Mouse (Mus musculus): Measurements from ENCODE around the gene Gm49384. TPM values are rescaled to one million over a fixed set of nuclear protein-coding genes. Genes with fewer than 3 reads are reported as not detected.

Gm49384 gene
- polyA plus RNA-seq, 1 experiment from 2014 or later, result 46.3 TPM

- Histone ChIP-seq H3K4me3 (ENCODE audit: low read depth, low read length) (no peak overlapping the region), H3K9me3 (replicated peaks; ENCODE audit: control insufficient read depth, low read length) (no peaks in the 10 kb centered on the region), H3K4me1 (ENCODE audit: control insufficient read depth, insufficient read depth, low read length) (no peaks in the 10 kb centered on the region), H3K36me3 (replicated peaks; ENCODE audit: control insufficient read depth, insufficient read depth, low read depth, low read length) (no peaks in the 10 kb centered on the region), H3K4me2 (ENCODE audit: low read depth, low read length) (no peak overlapping the region), H3K27me3 (ENCODE audit: control insufficient read depth, insufficient read depth, low read length) (no peaks in the 10 kb centered on the region), H3K9ac (replicated peaks; ENCODE audit: low read length) (no peak overlapping the region), H3K27ac (replicated peaks; ENCODE audit: low read depth, low read length) (no peak overlapping the region)
- ATAC-seq (replicated peaks; ENCODE audit: insufficient number of reproducible peaks, low FRiP score, low TSS enrichment, low read depth) (no peak), DNase-seq (ENCODE audit: low spot score) (no peak)
- 67% methylated on average over 6 of the region's 6 CpGs for WGBS
Observed at GRCm38 (mm10) chr12:69143460-69143859, 60.6 kb downstream of the Gm49384 start.

- H3K36me3 ChIP-seq (replicated peaks; ENCODE audit: control insufficient read depth, insufficient read depth, low read depth, low read length), result no peaks in the 10 kb centered on the region
- no peaks in the 10 kb centered on the region for H3K27me3 ChIP-seq (ENCODE audit: control insufficient read depth, insufficient read depth, low read length)
- DNase-seq (ENCODE audit: low spot score), result no peak
- no peak overlapping the region for H3K9ac ChIP-seq (replicated peaks; ENCODE audit: low read length)
- H3K4me3 ChIP-seq (ENCODE audit: low read depth, low read length), result no peak overlapping the region
- H3K4me2 ChIP-seq (ENCODE audit: low read depth, low read length), result no peak overlapping the region
- H3K4me1 ChIP-seq (ENCODE audit: control insufficient read depth, insufficient read depth, low read length), result no peaks in the 10 kb centered on the region
- no peak overlapping the region for H3K27ac ChIP-seq (replicated peaks; ENCODE audit: low read depth, low read length)
- ATAC-seq (replicated peaks; ENCODE audit: insufficient number of reproducible peaks, low FRiP score, low TSS enrichment, low read depth), result no peak; the same call in 1 of the 2 replicates
- WGBS, result 87% methylated on average over 7 of the region's 7 CpGs
- H3K9me3 ChIP-seq (replicated peaks; ENCODE audit: control insufficient read depth, low read length), result no peaks in the 10 kb centered on the region
Observed at GRCm38 (mm10) chr12:69139841-69140240, 64.2 kb downstream of the Gm49384 start.

Small RNA genes lying within 50 kb of the gene (microRNA-seq; reads per million reads assigned to microRNA genes)
- not detected for gene Gm47287 (ENCODE audit: borderline number of aligned reads)
- 2.4 reads per million for gene Gm47295 (ENCODE audit: borderline number of aligned reads)

Other genes with a start within 250 kb of the Gm49384 start
- 1,323 and 1,416 TPM in 2 replicates for gene Rps29, start 45.1 kb downstream of the Gm49384 start, polyA plus RNA-seq (2014; fragmentation: Nextera tagmentation; extraction: Ambion mirVana)
- gene Lrr1, start 35.5 kb downstream of the Gm49384 start, polyA plus RNA-seq (2014; fragmentation: Nextera tagmentation; extraction: Ambion mirVana), result 26.4 and 33.6 TPM in 2 replicates
- gene Rpl36al, start 20.2 kb downstream of the Gm49384 start, polyA plus RNA-seq (2014; fragmentation: Nextera tagmentation; extraction: Ambion mirVana), result 503 and 536 TPM in 2 replicates
- 37.7 and 39.5 TPM in 2 replicates for gene Mgat2, start 20.1 kb downstream of the Gm49384 start, polyA plus RNA-seq (2014; fragmentation: Nextera tagmentation; extraction: Ambion mirVana)
- 42.9 and 43.7 TPM in 2 replicates for gene Gm49383, start 7.2 kb downstream of the Gm49384 start, polyA plus RNA-seq (2014; fragmentation: Nextera tagmentation; extraction: Ambion mirVana)
- 11.5 and 13.1 TPM in 2 replicates for gene Dnaaf2, start 5.8 kb downstream of the Gm49384 start, polyA plus RNA-seq (2014; fragmentation: Nextera tagmentation; extraction: Ambion mirVana)
- gene Pole2, start 23.9 kb upstream of the Gm49384 start, polyA plus RNA-seq (2014; fragmentation: Nextera tagmentation; extraction: Ambion mirVana), result 30.6 and 36.5 TPM in 2 replicates
- gene Klhdc1, start 36.9 kb upstream of the Gm49384 start, polyA plus RNA-seq (2014; fragmentation: Nextera tagmentation; extraction: Ambion mirVana), result 3.4 and 4.6 TPM in 2 replicates
- gene Klhdc2, start 92.4 kb upstream of the Gm49384 start, polyA plus RNA-seq (2014; fragmentation: Nextera tagmentation; extraction: Ambion mirVana), result 235 and 241 TPM in 2 replicates
- gene Nemf, start 152.9 kb upstream of the Gm49384 start, polyA plus RNA-seq (2014; fragmentation: Nextera tagmentation; extraction: Ambion mirVana), result 77.4 and 89.8 TPM in 2 replicates
- 53.7 and 56.4 TPM in 2 replicates for gene Arf6, start 167.9 kb upstream of the Gm49384 start, polyA plus RNA-seq (2014; fragmentation: Nextera tagmentation; extraction: Ambion mirVana)
- 1.0 and 1.9 TPM in 2 replicates for gene Gm9887, start 168.2 kb upstream of the Gm49384 start, polyA plus RNA-seq (2014; fragmentation: Nextera tagmentation; extraction: Ambion mirVana)